16 mouse cellular contexts compared by ENCODE assay signal in genomic region chr11:78934307-78934706, GRCm38 (mm10). TPM values are rescaled to one million over a fixed set of nuclear protein-coding genes. Genes with fewer than 3 reads are reported as not detected.
"Had no signal": no experiment of that assay in that cellular context is flagged by ENCODE, and none has a peak within 500 bp of the region (broad histone marks: within the 10 kb centered on the region; RNA-seq: fewer than 3 reads in every experiment).

No protein-coding gene starts in this region.

- H3K36me3 ChIP-seq: liver, embryonic 13.5 days; midbrain, embryonic 12.5 days; midbrain, embryonic 15.5 days; neural tube, embryonic 12.5 days; neural tube, embryonic 15.5 days had no signal

- H3K4me1 ChIP-seq: liver, embryonic 13.5 days; midbrain, embryonic 12.5 days; midbrain, embryonic 15.5 days; neural tube, embryonic 12.5 days; neural tube, embryonic 15.5 days had no signal

- H3K9ac ChIP-seq: liver, embryonic 13.5 days; midbrain, embryonic 12.5 days; midbrain, embryonic 15.5 days; neural tube, embryonic 12.5 days; neural tube, embryonic 15.5 days had no signal

- DNase-seq: kidney, adult 18-20 months; kidney, postnatal 14 days; kidney, postnatal 4 days; layer of hippocampus, adult 9-11 months; liver, embryonic 13.5 days; lung, adult 2 months; lung, postnatal 10 days; retina, postnatal 1 day; thymus, adult 18-20 months; thymus, postnatal 36 days had no signal

- H3K9me3 ChIP-seq: liver, embryonic 13.5 days; midbrain, embryonic 12.5 days; midbrain, embryonic 15.5 days; neural tube, embryonic 12.5 days; neural tube, embryonic 15.5 days had no signal

- H3K27ac ChIP-seq: liver, embryonic 13.5 days; macrophage; midbrain, embryonic 12.5 days; midbrain, embryonic 15.5 days; neural tube, embryonic 12.5 days; neural tube, embryonic 15.5 days had no signal

- H3K4me2 ChIP-seq: liver, embryonic 13.5 days; midbrain, embryonic 12.5 days; midbrain, embryonic 15.5 days; neural tube, embryonic 12.5 days; neural tube, embryonic 15.5 days had no signal

- H3K4me3 ChIP-seq: liver, embryonic 13.5 days; midbrain, embryonic 12.5 days; midbrain, embryonic 15.5 days; neural tube, embryonic 12.5 days; neural tube, embryonic 15.5 days had no signal

- ATAC-seq: midbrain, embryonic 15.5 days had no signal

- H3K27me3 ChIP-seq: midbrain, embryonic 12.5 days; midbrain, embryonic 15.5 days; neural tube, embryonic 12.5 days; neural tube, embryonic 15.5 days had no signal

RNA-seq across cellular contexts. Expression of gene Nos2, which starts 13.7 kb away (rescaled TPM):
- total RNA-seq: megakaryocyte, adult 5-6 weeks had no signal
